Mouse (Mus musculus) CH12.LX (cell line): Measurements from ENCODE around the gene Xpo6. TPM values are rescaled to one million over a fixed set of nuclear protein-coding genes. Genes with fewer than 3 reads are reported as not detected.
A peak's percentile ranks its signal among the peaks of the same experiment; 100 is the strongest.

Source experiments
- DNase-seq: peaks from one replicate; pipeline ENCODE4 v3.0.0-alpha.2; 2013; ENCODE audit errors: extremely low read depth
- H3K27ac ChIP-seq: 2 replicates; pipeline ENCODE4 v1.5.1; 2012; ENCODE audit warnings: low read depth, mild to moderate bottlenecking, control low read depth, moderate library complexity; ENCODE audit not compliant: insufficient read depth
- H3K27me3 ChIP-seq: replicated peaks from 2 replicates; pipeline ENCODE3; 2012; ENCODE audit warnings: inconsistent platforms
- H3K36me3 ChIP-seq, 2 experiments: replicated peaks in 1 of 2; 2 replicates each; pipeline versions ENCODE3 to v1.6.1; 2012; ENCODE audit warnings: inconsistent platforms in 1 of 2, low read length in 1 of 2, mild to moderate bottlenecking in 1 of 2, mixed read lengths in 1 of 2, moderate library complexity in 1 of 2; ENCODE audit not compliant: control insufficient read depth in 1 of 2, insufficient read depth in 1 of 2
- H3K4me1 ChIP-seq, 2 experiments: 2 replicates each; pipeline ENCODE4 v1.6.1; 2012; ENCODE audit warnings: inconsistent platforms in 1 of 2, moderate library complexity in 1 of 2; ENCODE audit not compliant: insufficient read depth in 2 of 2, control insufficient read depth in 1 of 2
- H3K4me2 ChIP-seq: 2 replicates; pipeline ENCODE4 v1.6.1; 2012; ENCODE audit warnings: low read depth, mild to moderate bottlenecking, control low read depth; ENCODE audit not compliant: poor library complexity, insufficient read depth, severe bottlenecking
- H3K4me3 ChIP-seq, 3 experiments: fragments of 150-350 bp in 1 of 3; sonication (generic) in 1 of 3; replicated peaks in 1 of 3; 2 replicates each; pipeline versions ENCODE3 to v1.5.1; 2011 to 2012; ENCODE audit warnings: low read depth in 2 of 3, low read length in 2 of 3, mild to moderate bottlenecking in 2 of 3, moderate library complexity in 2 of 3, control low read depth in 1 of 3, improper control_type of control experiment in 1 of 3, inconsistent platforms in 1 of 3, mixed read lengths in 1 of 3; ENCODE audit not compliant: poor library complexity in 1 of 3
- H3K79me2 ChIP-seq: replicated peaks from 2 replicates; pipeline ENCODE4 v1.6.1; 2012; ENCODE audit warnings: mild to moderate bottlenecking, moderate library complexity; ENCODE audit not compliant: control insufficient read depth, poor library complexity, insufficient read depth, severe bottlenecking; ENCODE audit errors: extremely low read depth
- H3K9ac ChIP-seq: 2 replicates; pipeline ENCODE4 v1.6.1; 2012; ENCODE audit warnings: low read depth, mild to moderate bottlenecking, control low read depth, moderate library complexity; ENCODE audit not compliant: insufficient read depth
- H3K9me3 ChIP-seq: replicated peaks from 2 replicates; pipeline ENCODE3; 2012; ENCODE audit warnings: low read length, inconsistent platforms, mixed read lengths
- BHLHE40 ChIP-seq: IDR thresholded peaks from 2 replicates; pipeline ENCODE4 v1.6.1; 2011; ENCODE audit warnings: mild to moderate bottlenecking, low read depth, low read length, improper control_type of control experiment
- CHD1 ChIP-seq: IDR thresholded peaks from 2 replicates; pipeline ENCODE4 v1.6.1; 2012; ENCODE audit warnings: low read depth, low read length, improper control_type of control experiment, inconsistent platforms
- CHD2 ChIP-seq: IDR thresholded peaks from 2 replicates; pipeline ENCODE4 v1.6.1; 2011; ENCODE audit warnings: low read length, improper control_type of control experiment
- CTCF ChIP-seq, 2 experiments: IDR thresholded peaks in 1 of 2; conservative IDR thresholded peaks in 1 of 2; 2 replicates each; pipeline ENCODE4 v1.5.1; 2011 to 2012; ENCODE audit warnings: low read depth in 2 of 2, low read length in 2 of 2, improper control_type of control experiment in 1 of 2, inconsistent platforms in 1 of 2, mild to moderate bottlenecking in 1 of 2, moderate library complexity in 1 of 2
- E2F4 ChIP-seq: IDR thresholded peaks from 2 replicates; pipeline ENCODE4 v1.6.1; 2011; ENCODE audit warnings: low read depth, low read length, improper control_type of control experiment; ENCODE audit not compliant: insufficient replicate concordance
- ELF1 ChIP-seq: IDR thresholded peaks from 2 replicates; pipeline ENCODE4 v1.6.1; 2014; ENCODE audit warnings: low read depth, mild to moderate bottlenecking, inconsistent platforms, low read length, improper control_type of control experiment
- EP300 ChIP-seq: IDR thresholded peaks from 2 replicates; pipeline ENCODE4 v1.6.1; 2011; ENCODE audit warnings: low read length, improper control_type of control experiment
- ETS1 ChIP-seq: conservative IDR thresholded peaks from 2 replicates; pipeline ENCODE4 v1.6.1; 2012; ENCODE audit warnings: low read depth, mild to moderate bottlenecking, inconsistent platforms, low read length, improper control_type of control experiment, moderate library complexity
- GABPA ChIP-seq: IDR thresholded peaks from 2 replicates; pipeline ENCODE4 v1.6.1; 2012; ENCODE audit warnings: low read depth, low read length, improper control_type of control experiment, inconsistent platforms; ENCODE audit not compliant: insufficient replicate concordance
- HCFC1 ChIP-seq: IDR thresholded peaks from 2 replicates; pipeline ENCODE4 v1.6.1; 2012; ENCODE audit warnings: low read depth, mild to moderate bottlenecking, inconsistent platforms, low read length, improper control_type of control experiment
- IRF4 ChIP-seq: IDR thresholded peaks from 2 replicates; pipeline ENCODE4 v1.6.1; 2014; ENCODE audit warnings: low read depth, mild to moderate bottlenecking, inconsistent platforms, low read length, improper control_type of control experiment
- JUN ChIP-seq: IDR thresholded peaks from 2 replicates; pipeline ENCODE4 v1.6.1; 2011; ENCODE audit warnings: low read depth, mild to moderate bottlenecking, low read length, improper control_type of control experiment, moderate library complexity; ENCODE audit not compliant: insufficient read depth
- JUND ChIP-seq: conservative IDR thresholded peaks from 2 replicates; pipeline ENCODE4 v1.6.1; 2011; ENCODE audit warnings: low read depth, low read length, improper control_type of control experiment
- KAT2A ChIP-seq: IDR thresholded peaks from 2 replicates; pipeline ENCODE4 v1.6.1; 2012; ENCODE audit warnings: low read length, improper control_type of control experiment, inconsistent platforms; ENCODE audit not compliant: insufficient replicate concordance
- MAFK ChIP-seq: IDR thresholded peaks from 2 replicates; pipeline ENCODE4 v1.6.1; 2011; ENCODE audit warnings: low read length, improper control_type of control experiment; ENCODE audit not compliant: insufficient replicate concordance
- MAX ChIP-seq: IDR thresholded peaks from 2 replicates; pipeline ENCODE4 v1.6.1; 2011; ENCODE audit warnings: low read length, improper control_type of control experiment
- MAZ ChIP-seq: IDR thresholded peaks from 2 replicates; pipeline ENCODE4 v1.6.1; 2012; ENCODE audit warnings: low read depth, mild to moderate bottlenecking, inconsistent platforms, low read length, improper control_type of control experiment, moderate library complexity
- MEF2A ChIP-seq: IDR thresholded peaks from 2 replicates; pipeline ENCODE4 v1.6.1; 2014; ENCODE audit warnings: low read depth, mild to moderate bottlenecking, inconsistent platforms, low read length, improper control_type of control experiment, borderline replicate concordance
- MXI1 ChIP-seq: IDR thresholded peaks from 2 replicates; pipeline ENCODE4 v1.6.1; 2011; ENCODE audit warnings: mild to moderate bottlenecking, low read depth, low read length, improper control_type of control experiment
- MYC ChIP-seq: IDR thresholded peaks from 2 replicates; pipeline ENCODE4 v1.6.1; 2011; ENCODE audit warnings: low read depth, mild to moderate bottlenecking, improper control_type of control experiment, low read length
- NELFE ChIP-seq: IDR thresholded peaks from 2 replicates; pipeline ENCODE4 v1.6.1; 2011; ENCODE audit warnings: low read depth, low read length, improper control_type of control experiment
- NRF1 ChIP-seq: IDR thresholded peaks from 2 replicates; pipeline ENCODE4 v1.6.1; 2014; ENCODE audit warnings: low read depth, mild to moderate bottlenecking, inconsistent platforms, low read length, improper control_type of control experiment, moderate library complexity
- PAX5 ChIP-seq: IDR thresholded peaks from 2 replicates; pipeline ENCODE4 v1.6.1; 2012; ENCODE audit warnings: low read length, inconsistent platforms, mixed read lengths
- POLR2A ChIP-seq: IDR thresholded peaks from 2 replicates; pipeline ENCODE4 v1.6.1; 2011; ENCODE audit warnings: low read depth, mild to moderate bottlenecking, improper control_type of control experiment, low read length
- POLR2AphosphoS2 ChIP-seq: IDR thresholded peaks from 2 replicates; pipeline ENCODE4 v1.6.1; 2011; ENCODE audit warnings: low read depth, low read length, improper control_type of control experiment
- RAD21 ChIP-seq: IDR thresholded peaks from 2 replicates; pipeline ENCODE4 v1.6.1; 2011; ENCODE audit warnings: low read depth, mild to moderate bottlenecking, low read length, improper control_type of control experiment, moderate library complexity
- RCOR1 ChIP-seq: conservative IDR thresholded peaks from 2 replicates; pipeline ENCODE4 v1.6.1; 2012; ENCODE audit warnings: low read depth, mild to moderate bottlenecking, inconsistent platforms, low read length, improper control_type of control experiment
- SIN3A ChIP-seq: IDR thresholded peaks from 2 replicates; pipeline ENCODE4 v1.6.1; 2012; ENCODE audit warnings: low read length, improper control_type of control experiment, inconsistent platforms
- SMC3 ChIP-seq: IDR thresholded peaks from 2 replicates; pipeline ENCODE4 v1.6.1; 2011; ENCODE audit warnings: low read depth, low read length, improper control_type of control experiment
- TBP ChIP-seq: conservative IDR thresholded peaks from 2 replicates; pipeline ENCODE4 v1.6.1; 2011; ENCODE audit warnings: low read depth, low read length, improper control_type of control experiment
- UBTF ChIP-seq: IDR thresholded peaks from 2 replicates; pipeline ENCODE4 v1.6.1; 2012; ENCODE audit warnings: low read depth, mild to moderate bottlenecking, inconsistent platforms, low read length, improper control_type of control experiment, moderate library complexity
- USF1 ChIP-seq: IDR thresholded peaks from 2 replicates; pipeline ENCODE4 v1.6.1; 2014; ENCODE audit warnings: low read depth, mild to moderate bottlenecking, inconsistent platforms, low read length, improper control_type of control experiment
- USF2 ChIP-seq: conservative IDR thresholded peaks from 2 replicates; pipeline ENCODE4 v1.6.1; 2011; ENCODE audit warnings: low read depth, low read length, improper control_type of control experiment
- ZC3H11A ChIP-seq: IDR thresholded peaks from 2 replicates; pipeline ENCODE4 v1.6.1; 2012; ENCODE audit warnings: low read depth, mild to moderate bottlenecking, inconsistent platforms, low read length, improper control_type of control experiment
- ZKSCAN1 ChIP-seq: IDR thresholded peaks from 2 replicates; pipeline ENCODE4 v1.6.1; 2012; ENCODE audit warnings: low read depth, inconsistent platforms, low read length, improper control_type of control experiment, borderline replicate concordance
- ZMIZ1 ChIP-seq: IDR thresholded peaks from 2 replicates; pipeline ENCODE4 v1.6.1; 2012; ENCODE audit warnings: low read depth, mild to moderate bottlenecking, inconsistent platforms, low read length, improper control_type of control experiment
- ZNF384 ChIP-seq: IDR thresholded peaks from 2 replicates; pipeline ENCODE4 v1.6.1; 2012; ENCODE audit warnings: low read depth, low read length, improper control_type of control experiment, inconsistent platforms
- dilution Hi-C: fragments of 300-500 bp; cut with MboI; formaldehyde crosslinking; loops from 2 replicates; pipeline ENCODE4 v1.14.3; 2020; ENCODE audit warnings: low sequenced_read_pairs; ENCODE audit not compliant: extremely low pct_unique_long_range_greater_than_20kb, extremely low pct_ligation_motif_present
- in situ Hi-C: fragments of 300-500 bp; cut with MboI; formaldehyde crosslinking; loops from 3 replicates; pipeline ENCODE4 v1.14.3; 2019; ENCODE audit warnings: low sequenced_read_pairs, low pct_ligation_motif_present, low pct_unique_long_range_greater_than_20kb, mixed read lengths
- polyA plus RNA-seq: library from polyadenylated mRNA; unstranded; fragments of >175 nt; gene quantifications from 2 replicates; pipeline ENCODE4 v1.2.1, GENCODE M21; 2012; ENCODE audit warnings: low read depth; ENCODE audit not compliant: insufficient read length
- total RNA-seq, 2 experiments: library from RNA; depleted of rRNA; stranded (reverse); fragments of 300-350 nt in 1 of 2; fragments of >200 nt in 1 of 2; gene quantifications; 2 replicates each; pipeline ENCODE4 v1.2.3; 2012 to 2014

Xpo6 gene
- 79.1 and 81.6 TPM in 2 replicates for total RNA-seq (2012; rRNA removed)
- 49.9 and 53.7 TPM in 2 replicates for total RNA-seq (2014; rRNA removed)
- 106 and 149 TPM in 2 replicates for polyA plus RNA-seq

- Histone ChIP-seq H3K27me3 (no peaks in the 10 kb centered on the region), H3K4me2 (peak within 1 kb of the TSS; percentile 87), H3K4me1 (peaks cover 5 to 29% of the 10 kb centered on the region in 2 experiments; a peak in 2 of 4 replicates), H3K4me3 (peak within 1 kb of the TSS; percentile 82 to 89 (median 83)), H3K79me2 (peaks cover 47% of the 10 kb centered on the region), H3K9me3 (no peaks in the 10 kb centered on the region), H3K9ac (peak within 1 kb of the TSS; percentile 90), H3K36me3 (peaks cover 0 to 18% of the 10 kb centered on the region in 2 experiments), H3K27ac (peak within 1 kb of the TSS; percentile 27; the same call in 1 of the 2 replicates)
- in situ Hi-C loops = no loop called here
- dilution Hi-C loops = no loop called here
- peak; percentile 97 for DNase-seq
- TF ChIP-seq JUN (no peak), MXI1 (peak; percentile 22), MAZ (peak; percentile 70), GABPA (no peak), MYC (no peak), RCOR1 (no peak), USF1 (peak; percentile 36; the same call in 1 of the 2 replicates), CTCF (conservative IDR thresholded peaks at IDR 0.05 in 1 of 2, IDR thresholded peaks at IDR 0.05 in 1 of 2; ENCODE audit: low read depth in 2 of 2, low read length in 2 of 2) (no peak; a peak in 1 of 4 replicates), CHD2 (no peak), ETS1 (peak; percentile 63; the same call in 1 of the 2 replicates), TBP (0 out of 2 replicates have a peak, but pooled peaks have one; percentile 9), NRF1 (peak; percentile 77), KAT2A (peak; percentile 67; the same call in 1 of the 2 replicates), BHLHE40 (peak; percentile 68; the same call in 1 of the 2 replicates), POLR2AphosphoS2 (peak; percentile 72; the same call in 1 of the 2 replicates), ZMIZ1 (peak; percentile 95), CHD1 (no peak), MAFK (no peak), POLR2A (peak; percentile 86), HCFC1 (peak; percentile 88), JUND (no peak), MEF2A (peak; percentile 44; the same call in 1 of the 2 replicates), ZNF384 (no peak), ZKSCAN1 (no peak), ELF1 (peak; percentile 82), USF2 (no peak), SIN3A (0 out of 2 replicates have a peak, but pooled peaks have one; percentile 61), MAX (peak; percentile 54; the same call in 1 of the 2 replicates), RAD21 (no peak), E2F4 (no peak), UBTF (no peak; the same call in 1 of the 2 replicates), EP300 (no peak), SMC3 (no peak), NELFE (peak; percentile 87), PAX5 (no peak), IRF4 (no peak; the same call in none of the 2 replicates), ZC3H11A (no peak)
Measured at GRCm38 (mm10) chr7:126200178-126200996, at the start of gene Xpo6. Xpo6 (minus strand) TSS chr7:126200501.
